Mouse (Mus musculus) ES-E14 (cell line): ENCODE measurements around the gene Bag5.

Experiments
- CHD2 ChIP-seq: IDR thresholded peaks from 2 replicates; pipeline ENCODE4 v1.6.1; 2014; ENCODE audit warnings: mild to moderate bottlenecking, low read depth, low read length, inconsistent platforms
- ZC3H11A ChIP-seq: IDR thresholded peaks from 2 replicates; pipeline ENCODE4 v1.6.1; 2012; ENCODE audit warnings: low read depth, mild to moderate bottlenecking, inconsistent platforms, low read length, borderline replicate concordance
- ZNF384 ChIP-seq: IDR thresholded peaks from 2 replicates; pipeline ENCODE4 v1.6.1; 2012; ENCODE audit warnings: low read depth, low read length, inconsistent platforms

DNA sequence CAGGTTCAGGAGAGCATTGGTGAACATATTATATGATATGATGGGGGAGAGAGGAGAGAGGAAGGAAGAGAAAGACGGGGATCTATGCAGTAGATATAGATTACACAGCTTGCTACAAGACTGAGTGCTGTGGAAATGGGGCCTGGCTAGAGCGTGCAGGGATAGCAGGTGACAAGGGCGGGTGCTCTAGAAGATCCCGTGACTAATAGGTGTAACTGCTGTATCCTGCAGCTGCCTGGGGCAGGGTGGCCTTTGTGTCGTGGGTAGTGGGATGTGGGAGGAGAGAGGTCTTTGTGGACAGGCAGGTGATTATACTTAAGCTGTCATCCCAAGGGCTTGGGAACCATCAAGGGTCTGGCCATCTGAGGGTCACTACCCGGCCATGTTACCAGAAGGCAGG is 32.2 kb upstream of the Bag5 start:
- TF ChIP-seq ZC3H11A (no peak), CHD2 (no peak), ZNF384 (no peak)
